Mouse (Mus musculus) megakaryocyte progenitor cell, adult 5-6 weeks (primary cell): ENCODE data around the gene Jun. TPM values are rescaled to one million over a fixed set of nuclear protein-coding genes. Genes with fewer than 3 reads are reported as not detected.

Experiments used
- total RNA-seq, 2 experiments: library from RNA; stranded (forward) in 1 of 2; stranded (reverse) in 1 of 2; fragments of 157-497, 149-512 nt in 1 of 2; fragments of 200-1000 nt in 1 of 2; gene quantifications; 2 replicates each; pipeline versions ENCODE4 v1.2.3 to v1.2.4; 2015 to 2017

Jun gene
- total RNA-seq, 2 experiments from 2014 or later, result 64.6 to 159 TPM

Other genes starting within 250 kb of the Jun start
- gene Eqtn, start 123.4 kb downstream of the Jun start, total RNA-seq (2015), result 0.62 and 1.2 TPM in 2 replicates
- gene Eqtn, start 123.4 kb downstream of the Jun start, total RNA-seq (2017), result not detected in 2 replicates
- 28.9 and 32.6 TPM in 2 replicates for gene Mysm1, start 73.1 kb downstream of the Jun start, total RNA-seq (2015)
- gene Mysm1, start 73.1 kb downstream of the Jun start, total RNA-seq (2017), result 31.4 and 41.7 TPM in 2 replicates